Mouse (Mus musculus) CD4-positive, CD25-positive, alpha-beta regulatory T cell, adult 4 months (primary cell): ENCODE measurements at regions not wholly inside any gene's neighbourhood (a gene's known extent, or its start where the extent isn't known, plus 50 kb on each side); places are given as distances from the start of the nearest gene placed in this dataset.
"Not testable (repeated sequence)": the region's sequence is repeated elsewhere in the genome, so short reads cannot be mapped to it uniquely, and the experiment has no call there.

Experiments used
- ATAC-seq: one replicate; pipeline ENCODE4 v1.8.0; 2017

DNA sequence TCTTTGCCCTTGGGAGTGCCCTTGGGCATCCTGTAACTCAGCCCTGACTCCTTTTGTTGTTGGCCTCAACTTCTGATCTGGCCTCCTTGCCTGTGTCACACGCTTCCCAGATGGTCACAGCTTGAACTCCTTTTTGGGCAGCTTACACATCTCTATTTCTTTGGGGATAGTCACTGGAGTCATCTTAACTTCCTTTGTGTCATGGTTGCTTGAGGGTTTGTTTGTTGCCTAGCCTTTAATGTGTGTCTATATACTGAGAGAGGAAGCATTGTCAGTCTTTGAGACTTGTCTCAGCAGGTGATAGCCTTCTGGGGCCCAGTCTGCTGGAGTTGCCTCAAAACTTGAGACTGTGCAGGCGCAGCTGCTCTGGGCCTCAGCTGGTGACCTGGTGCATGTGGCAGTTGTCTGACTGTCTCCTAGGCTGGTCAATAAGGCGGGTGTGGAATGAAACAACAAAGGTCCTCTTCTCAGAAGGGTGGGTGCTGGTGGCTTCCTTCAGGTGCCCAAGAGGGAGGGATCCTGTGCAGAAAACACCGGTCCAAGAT lies 157.5 kb downstream of the Tpra1 start:
- no peak for ATAC-seq

DNA sequence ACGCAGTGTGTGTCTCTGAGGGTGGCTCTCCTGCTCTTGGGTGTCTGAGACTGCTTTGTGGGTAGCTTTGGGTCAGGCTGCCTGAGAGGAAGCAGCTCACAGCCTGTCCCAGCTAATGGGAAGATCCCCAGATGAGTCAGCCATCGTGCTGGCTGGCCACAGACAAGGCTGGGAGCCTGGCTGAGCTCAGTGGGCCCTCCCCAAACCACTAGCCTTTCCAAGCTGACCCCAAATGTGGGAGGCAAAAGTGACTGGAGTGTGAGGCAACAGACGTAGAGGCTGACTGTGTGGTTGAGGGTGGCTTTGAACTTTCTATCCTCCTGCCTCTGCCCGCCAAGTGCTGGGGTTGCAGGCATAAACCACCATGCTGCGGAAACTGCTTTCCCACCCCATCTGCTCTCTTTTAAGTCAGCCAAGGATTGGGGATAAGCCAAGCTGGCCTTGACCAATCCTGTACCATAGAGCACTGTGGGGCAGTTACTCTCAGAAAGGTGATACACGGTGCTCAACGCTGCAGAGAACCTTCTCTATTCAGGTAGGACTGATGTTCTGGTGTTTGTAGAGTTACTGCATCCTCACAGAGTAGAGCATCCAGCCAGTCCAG lies 163.0 kb downstream of the Tpra1 start:
- no peak for ATAC-seq

DNA sequence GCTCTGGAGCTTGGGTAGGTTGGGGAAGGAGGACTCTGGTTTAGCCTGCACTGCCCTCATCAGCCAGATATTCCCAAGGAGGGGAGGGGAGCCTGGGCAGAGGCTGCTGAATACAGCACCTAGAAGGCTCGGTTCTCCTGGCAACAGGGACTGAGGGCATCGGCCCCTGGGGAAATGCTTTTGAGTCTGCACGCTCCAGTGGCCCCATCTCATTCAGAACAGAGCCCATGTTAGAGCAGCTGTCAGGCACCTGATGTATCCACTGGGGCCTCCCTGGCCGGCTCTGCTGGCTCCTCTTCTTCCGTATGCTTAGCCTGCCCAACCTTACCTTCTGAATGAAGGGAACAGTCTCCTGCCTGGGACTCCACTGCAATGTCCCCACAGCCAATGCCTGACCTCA lies 164.5 kb downstream of the Tpra1 start:
- no peak for ATAC-seq

GRCm38 (mm10) chr6:89068286-89068685 lies 166.2 kb downstream of the Tpra1 start:
- no peak for ATAC-seq

- no peak for ATAC-seq
These were observed 167.1 kb downstream of the Tpra1 start for GRCm38 (mm10) chr6:89069108-89069507.

- ATAC-seq = no peak
These were observed 168.0 kb downstream of the Tpra1 start for GRCm38 (mm10) chr6:89070011-89070410.

DNA sequence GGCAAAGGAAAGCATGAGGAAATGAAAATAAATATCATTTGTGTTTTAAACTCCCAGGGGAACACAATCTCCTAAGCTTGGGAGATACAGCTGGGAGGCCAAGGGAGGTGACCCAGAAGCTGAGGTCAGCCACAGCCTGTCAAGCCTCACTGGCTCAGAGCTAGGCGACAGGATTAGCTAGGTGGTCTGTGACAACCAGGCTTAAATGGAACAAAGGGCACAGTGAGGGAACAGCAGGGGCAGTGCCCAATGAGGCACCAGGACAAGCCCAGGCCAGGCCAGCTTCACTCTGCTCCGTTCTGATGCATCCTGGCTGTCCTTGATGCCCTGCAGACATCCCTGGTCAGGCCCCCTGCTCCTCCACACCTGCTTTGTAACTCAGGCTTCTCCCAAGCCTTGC lies 169.7 kb downstream of the Tpra1 start:
- ATAC-seq = no peak

DNA sequence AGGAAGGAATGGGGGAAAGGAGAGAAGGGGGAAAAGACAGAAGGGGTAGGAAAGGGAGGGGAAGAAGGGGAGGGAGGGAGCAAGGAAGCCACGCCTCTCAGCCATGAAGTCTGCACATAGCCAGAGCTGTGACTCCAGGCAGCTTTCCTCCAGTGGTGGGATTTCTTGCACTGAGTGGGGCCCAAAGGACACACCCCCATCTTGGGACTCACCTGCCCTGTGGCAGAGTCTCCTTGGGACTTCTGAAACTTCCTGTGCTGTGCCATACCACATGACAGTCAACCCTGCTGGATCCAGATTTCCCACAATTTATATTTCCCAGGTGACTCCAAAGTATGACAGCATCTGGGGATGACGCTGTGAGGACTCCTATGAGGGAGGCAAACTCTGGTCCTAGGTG lies 170.5 kb downstream of the Tpra1 start:
- no peak for ATAC-seq

- no peak for ATAC-seq
These were observed 179.7 kb downstream of the Tpra1 start for GRCm38 (mm10) chr6:89081624-89082300.

GRCm38 (mm10) chr6:89084437-89084836 lies 182.4 kb downstream of the Tpra1 start:
- ATAC-seq = no peak

- ATAC-seq = no peak
These were observed 183.1 kb downstream of the Tpra1 start for GRCm38 (mm10) chr6:89085151-89085550.

GRCm38 (mm10) chr6:89087620-89088019 lies 185.6 kb downstream of the Tpra1 start:
- ATAC-seq = no peak

GRCm38 (mm10) chr6:89090096-89090495 lies 188.0 kb downstream of the Tpra1 start:
- no peak for ATAC-seq

DNA sequence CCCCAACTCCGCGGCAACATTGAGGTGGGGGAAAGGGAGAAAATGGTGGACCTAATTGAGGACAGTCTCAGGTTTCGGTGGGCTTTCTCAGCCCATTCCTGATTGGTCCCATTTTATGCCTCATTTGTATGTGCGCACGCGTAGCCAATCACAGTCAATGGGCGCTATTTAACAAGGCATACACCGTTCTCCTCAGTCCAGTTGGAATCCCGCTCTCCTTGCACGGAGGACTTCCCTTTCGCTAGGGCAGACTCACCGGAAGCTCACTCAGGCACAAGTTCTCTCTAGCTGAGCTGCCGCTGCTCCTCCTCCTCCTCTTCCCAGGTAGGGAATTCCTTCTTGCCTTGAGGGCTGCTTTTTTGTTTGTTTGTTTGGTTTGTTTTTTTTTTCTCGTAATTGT lies 193.9 kb downstream of the Tpra1 start:
- ATAC-seq = no peak

DNA sequence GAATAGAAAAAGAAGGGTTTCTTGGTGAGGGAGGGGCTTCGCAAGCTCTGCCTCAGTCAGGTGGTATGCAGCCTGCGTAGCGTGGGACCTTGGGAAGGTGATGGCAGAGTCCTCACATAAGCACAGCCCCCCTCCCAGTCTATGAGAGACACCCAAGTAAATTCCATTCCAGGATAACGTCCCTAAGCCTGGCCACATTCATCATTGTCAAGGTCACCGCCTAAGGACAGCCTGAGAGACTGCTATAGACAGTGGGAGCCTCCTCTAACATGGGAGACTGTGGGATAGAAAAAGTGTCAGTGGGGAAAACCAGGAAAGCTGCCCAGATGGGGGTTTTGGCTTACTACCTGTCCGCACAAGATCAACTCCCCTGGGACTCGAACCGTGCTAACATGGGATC lies 195.5 kb downstream of the Tpra1 start:
- ATAC-seq = no peak

GRCm38 (mm10) chr6:89119241-89119640 lies 217.2 kb downstream of the Tpra1 start:
- no peak for ATAC-seq

- ATAC-seq = no peak
These were observed 219.1 kb downstream of the Tpra1 start for GRCm38 (mm10) chr6:89121023-89121745.

DNA sequence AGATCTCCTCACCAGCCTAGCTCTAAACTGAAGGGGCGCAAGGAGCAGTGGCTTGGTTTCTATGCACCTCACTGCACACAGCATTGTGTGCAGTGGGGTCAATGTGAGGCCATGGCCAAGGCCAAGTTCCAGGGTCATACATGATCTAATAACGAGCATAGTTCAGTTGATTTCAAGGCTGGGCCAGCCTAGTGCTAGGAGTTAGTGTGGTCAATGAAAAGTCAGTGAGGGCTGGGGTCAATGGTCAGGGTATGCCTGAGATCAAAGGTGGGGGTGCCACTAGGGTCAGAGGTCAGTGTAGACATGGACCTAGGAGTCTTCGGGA lies 219.7 kb downstream of the Tpra1 start:
- ATAC-seq = no peak

DNA sequence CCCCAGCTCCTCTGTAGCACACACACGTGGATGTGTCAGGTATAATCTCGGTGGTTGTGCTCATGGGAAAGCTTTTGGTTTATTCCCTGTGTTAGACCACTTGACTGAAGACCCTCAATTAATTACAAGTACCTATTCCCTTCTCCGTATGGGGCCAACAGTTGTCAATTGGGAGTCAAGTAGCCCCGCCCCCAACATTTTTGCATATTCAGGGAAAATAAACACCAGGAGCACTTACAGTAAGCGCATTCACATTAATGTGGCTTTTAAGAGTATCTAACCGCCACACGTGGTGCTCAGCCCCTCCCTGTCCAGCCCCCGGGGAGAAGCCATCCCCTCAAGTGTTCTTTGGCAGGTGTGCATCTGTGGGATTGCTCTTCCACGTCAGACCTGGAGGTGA lies 223.9 kb downstream of the Tpra1 start:
- ATAC-seq = no peak

DNA sequence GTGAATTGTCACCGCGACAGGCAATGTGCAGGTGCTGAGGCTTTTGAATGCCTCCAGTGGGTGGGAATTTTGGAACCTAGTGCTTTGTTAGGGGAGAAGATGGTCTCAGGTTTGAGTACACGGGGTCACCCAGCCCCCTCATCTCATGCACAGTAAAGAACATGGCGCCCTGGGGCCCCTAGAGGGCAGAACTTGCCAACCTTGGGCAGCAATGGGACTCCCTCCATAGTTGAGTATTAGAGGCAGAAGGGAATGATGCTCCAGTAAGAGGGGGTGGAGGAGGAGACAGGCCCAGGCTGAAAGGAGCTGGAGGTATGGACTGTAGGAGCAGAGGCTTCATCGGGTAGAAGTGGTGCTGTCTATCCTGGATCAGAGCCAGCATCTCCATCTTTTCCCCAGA lies 226.1 kb downstream of the Tpra1 start:
- not testable (repeated sequence) for ATAC-seq

DNA sequence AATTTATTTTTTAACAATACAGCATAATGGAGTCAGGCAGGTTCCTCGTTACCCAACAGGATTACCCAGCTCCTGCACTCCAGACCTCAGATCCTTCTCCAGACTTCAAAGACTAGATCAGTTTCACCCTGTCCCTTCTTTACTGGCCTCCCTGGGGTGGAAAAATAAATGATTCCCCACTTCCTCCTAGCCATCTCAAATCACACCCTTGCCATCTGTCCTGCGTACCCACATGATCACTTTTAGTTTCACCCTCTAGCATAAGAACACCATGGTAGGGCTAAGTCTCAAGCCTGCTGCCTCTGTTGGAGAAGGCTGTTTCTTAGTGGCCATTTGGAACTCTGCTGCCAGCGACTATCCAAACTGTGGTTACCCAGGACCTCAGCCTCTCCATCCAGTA lies 222.0 kb downstream of the Plxna1 start:
- ATAC-seq = no peak

- no peak for ATAC-seq
These were observed 209.3 kb downstream of the Plxna1 start for GRCm38 (mm10) chr6:89153027-89153662.

DNA sequence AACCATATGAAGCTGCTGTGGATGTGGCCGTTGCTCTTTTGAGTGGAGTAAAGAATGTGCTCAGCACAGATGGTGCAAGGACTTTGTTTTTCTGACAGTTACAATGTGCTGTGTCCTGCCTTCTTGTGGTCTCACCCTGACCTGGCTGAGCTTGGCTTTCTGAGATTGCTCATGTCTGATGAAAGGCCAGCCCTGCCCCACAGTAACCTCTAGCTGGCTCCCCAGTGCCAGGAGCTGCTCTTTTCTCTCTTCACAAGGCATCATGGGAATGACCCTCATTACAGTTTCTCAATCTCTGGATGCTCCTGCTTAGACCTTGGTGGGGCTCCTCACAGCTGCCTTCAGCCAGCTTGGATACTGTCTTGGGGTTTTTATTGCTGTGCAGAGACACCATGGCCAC lies 204.9 kb downstream of the Plxna1 start:
- no peak for ATAC-seq

- ATAC-seq = no peak
These were observed 202.4 kb downstream of the Plxna1 start for GRCm38 (mm10) chr6:89160051-89160450.
